In genomic region chr11:67819604-67820003, GRCm38 (mm10) we compare ENCODE assay signal across 7 mouse cellular contexts. TPM values are rescaled to one million over a fixed set of nuclear protein-coding genes. Genes with fewer than 3 reads are reported as not detected.
DNase-seq lines count a peak whose midpoint lies in the region; ATAC-seq and TF ChIP-seq lines count a peak whose summit lies in the region.

No protein-coding gene starts in this region.

- WGBS in midbrain, embryonic 16.5 days: 15% methylated on average over 5 of the region's 5 CpGs

- intact Hi-C loops in left cerebral cortex, postnatal 14 days (cut with DNase I): loop anchor here (2.0 to 10.0 kb wide), 3 partner anchors 71 to 585 kb away; partner anchors contain the start of gene Ntn1

- no peak for TF ChIP-seq POLR2A in cortical plate, adult 2 months (IDR thresholded peaks at IDR 0.05; ENCODE audit: extremely low read depth, insufficient read depth, low read length)

- no peaks in the 10 kb centered on the region for H3K27me3 ChIP-seq in midbrain, embryonic 16.5 days (ENCODE audit: control insufficient read depth, insufficient read depth, low read depth, low read length)

- H3K36me3 ChIP-seq in midbrain, embryonic 16.5 days (ENCODE audit: control insufficient read depth, insufficient read depth, low read length): no peaks in the 10 kb centered on the region

- TF ChIP-seq CTCF in cortical plate, adult 2 months (IDR thresholded peaks at IDR 0.05; ENCODE audit: extremely low read depth, insufficient read depth, low read length): peak; percentile 68

- H3K9ac ChIP-seq in midbrain, embryonic 16.5 days (ENCODE audit: low read depth, low read length): peak overlapping the region; percentile 23; the same call in 1 of the 2 replicates

- DNase-seq in testis, postnatal 10 days (ENCODE audit: low spot score): peak; percentile 62
- DNase-seq in testis, postnatal 14 days (ENCODE audit: low spot score): no peak
- DNase-seq in heart, postnatal 4 days: peak; percentile 64
- peak; percentile 47 to 66 for DNase-seq in left cerebral cortex, postnatal 14 days (ENCODE audit: low spot score in 2 of 2)

- H3K4me3 ChIP-seq in cortical plate, adult 2 months (ENCODE audit: insufficient read depth, low read length): no peak overlapping the region
- H3K4me3 ChIP-seq in midbrain, embryonic 16.5 days (ENCODE audit: low read depth, low read length): no peak overlapping the region

- H3K9me3 ChIP-seq in midbrain, embryonic 16.5 days (replicated peaks; ENCODE audit: control insufficient read depth, low read length, poor library complexity, severe bottlenecking): no peaks in the 10 kb centered on the region

- no peaks in the 10 kb centered on the region for H3K4me1 ChIP-seq in cortical plate, adult 2 months (ENCODE audit: control insufficient read depth, insufficient read depth, low read length)
- no peaks in the 10 kb centered on the region for H3K4me1 ChIP-seq in midbrain, embryonic 16.5 days (ENCODE audit: control insufficient read depth, insufficient read depth, low read length)

- ATAC-seq in midbrain, embryonic 16.5 days: no peak
- no peak for ATAC-seq in erythroid progenitor cell, adult 5-6 weeks (replicated peaks; ENCODE audit: low FRiP score, poor library complexity, severe bottlenecking)

- H3K27ac ChIP-seq in cortical plate, adult 2 months (ENCODE audit: insufficient read depth, low read length): no peak overlapping the region
- no peak overlapping the region for H3K27ac ChIP-seq in midbrain, embryonic 16.5 days (ENCODE audit: low read length)

- H3K4me2 ChIP-seq in midbrain, embryonic 16.5 days (ENCODE audit: low read length): peak overlapping the region; percentile 45

RNA-seq across cellular contexts. Expression of gene Dhrs7c, which starts 21.6 kb away (rescaled TPM):
- polyA plus RNA-seq in cortical plate, adult 2 months (2012; rRNA removed): 0.13 and 0.15 TPM in 2 replicates
- 100 to 1,000 TPM; 130 to 156 TPM for total RNA-seq in heart, postnatal 4 days (2021)
- 1 to 10 TPM in 1 of 2 experiments, under 1 TPM in 1; 0.30 to 1.2 TPM for total RNA-seq in left cerebral cortex, postnatal 14 days (2021)
- polyA plus RNA-seq in midbrain, embryonic 16.5 days (2015; fragmentation: Nextera tagmentation; extraction: Ambion mirVana): not detected in 2 replicates
- not detected in 2 replicates for total RNA-seq in erythroid progenitor cell, adult 5-6 weeks (2015; ENCODE audit: low replicate concordance)
- total RNA-seq in erythroid progenitor cell, adult 5-6 weeks (2017; ENCODE audit: low replicate concordance): not detected in 2 replicates

RNA-seq across cellular contexts. Expression of gene Gsg1l2, which starts 45.2 kb away (rescaled TPM):
- polyA plus RNA-seq in cortical plate, adult 2 months (2012; rRNA removed): 0.08 TPM in 2 replicates
- total RNA-seq in heart, postnatal 4 days (2021): not detected
- total RNA-seq in left cerebral cortex, postnatal 14 days (2021): not detected
- not detected in 2 replicates for polyA plus RNA-seq in midbrain, embryonic 16.5 days (2015; fragmentation: Nextera tagmentation; extraction: Ambion mirVana)
- not detected in 2 replicates for total RNA-seq in erythroid progenitor cell, adult 5-6 weeks (2015; ENCODE audit: low replicate concordance)
- not detected in 2 replicates for total RNA-seq in erythroid progenitor cell, adult 5-6 weeks (2017; ENCODE audit: low replicate concordance)

RNA-seq across cellular contexts. Expression of gene Glp2r, which starts 48.7 kb away (rescaled TPM):
- polyA plus RNA-seq in cortical plate, adult 2 months (2012; rRNA removed): 1.3 and 2.0 TPM in 2 replicates
- not detected for total RNA-seq in heart, postnatal 4 days (2021)
- total RNA-seq in left cerebral cortex, postnatal 14 days (2021): 1 to 10 TPM; 1.8 to 1.9 TPM
- polyA plus RNA-seq in midbrain, embryonic 16.5 days (2015; fragmentation: Nextera tagmentation; extraction: Ambion mirVana): 0.15 and 0.22 TPM in 2 replicates
- total RNA-seq in erythroid progenitor cell, adult 5-6 weeks (2015; ENCODE audit: low replicate concordance): not detected in 2 replicates
- total RNA-seq in erythroid progenitor cell, adult 5-6 weeks (2017; ENCODE audit: low replicate concordance): not detected in 2 replicates

Comparison
In these comparisons a context has a peak if more than half of its experiments do, and no peak if none do; other contexts are left out.
1. RNA of gene Dhrs7c, which starts 21.6 kb away (total RNA-seq): 130 to 156 TPM in heart, postnatal 4 days; 0.30 to 1.2 TPM in left cerebral cortex, postnatal 14 days and not detected in erythroid progenitor cell, adult 5-6 weeks; every median in the first group is over 10 times any median in the second.